Mouse (Mus musculus): ENCODE measurements around the gene Exosc7.

- no peak for TF ChIP-seq ZNF384 (IDR thresholded peaks at IDR 0.05; ENCODE audit: low read depth, low read length)
- TF ChIP-seq CHD2 (IDR thresholded peaks at IDR 0.05; ENCODE audit: low read depth, low read length) = no peak
- no peak for TF ChIP-seq HCFC1 (IDR thresholded peaks at IDR 0.05; ENCODE audit: borderline replicate concordance, insufficient read depth, low read length)
Measured at GRCm38 (mm10) chr9:123153121-123153520, 40.1 kb downstream of the Exosc7 start.

Data from ES-E14 (cell line).